Mouse (Mus musculus) megakaryocyte, embryonic 14.5 days (primary cell): ENCODE measurements around the gene Oxct2a.
"Not testable (repeated sequence)": the region's sequence is repeated elsewhere in the genome, so short reads cannot be mapped to it uniquely, and the experiment has no call there.

Source experiments
- FLI1 ChIP-seq: IDR thresholded peaks from 2 replicates; pipeline ENCODE4 v1.6.1; 2012; ENCODE audit warnings: low read length, inconsistent platforms, mixed read lengths
- GATA1 ChIP-seq: IDR thresholded peaks from 3 replicates; pipeline ENCODE4 v1.6.1; 2012; ENCODE audit warnings: mixed read lengths, low read length, inconsistent platforms, borderline replicate concordance

- TF ChIP-seq GATA1, FLI1: not testable (repeated sequence)
Measured at GRCm38 (mm10) chr4:123335244-123335643, 11.8 kb upstream of the Oxct2a start.
